Mouse (Mus musculus): ENCODE data around the gene Ovca2. TPM values are rescaled to one million over a fixed set of nuclear protein-coding genes. Genes with fewer than 3 reads are reported as not detected.

The Ovca2 gene
- polyA plus RNA-seq, 1 experiment from 2014 or later = 14.4 TPM

DNA sequence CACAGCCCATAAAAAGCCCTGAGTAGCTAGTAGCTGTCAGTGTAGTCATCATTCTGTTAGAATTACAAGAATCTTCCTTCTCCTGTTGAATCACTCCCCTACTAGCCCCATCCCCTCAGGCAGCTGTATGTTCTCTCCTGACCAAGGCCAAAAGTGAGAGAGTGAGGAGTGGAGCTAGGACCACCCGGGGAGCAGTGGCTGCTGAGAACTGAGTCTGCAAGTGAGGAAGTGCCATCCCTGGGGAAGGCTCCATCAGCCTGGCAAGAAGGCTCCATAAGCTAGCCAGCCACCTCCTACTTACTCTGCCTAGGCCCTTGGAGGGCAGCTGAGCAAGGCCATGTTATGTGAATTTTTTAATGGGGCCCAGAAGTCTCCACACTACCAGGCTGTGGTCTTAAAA is 36.7 kb downstream of the Ovca2 start:
- no peak overlapping the region for H3K4me3 ChIP-seq (ENCODE audit: low read length)
- H3K4me2 ChIP-seq (ENCODE audit: low read length) = no peak overlapping the region
- no peak for ATAC-seq
- H3K4me1 ChIP-seq (ENCODE audit: control insufficient read depth, insufficient read depth, low read depth, low read length) = peaks cover 4% of the 10 kb centered on the region
- H3K27me3 ChIP-seq (replicated peaks; ENCODE audit: control insufficient read depth, insufficient read depth, low read length) = no peaks in the 10 kb centered on the region
- no peak overlapping the region for H3K9ac ChIP-seq (ENCODE audit: low read depth, low read length)
- no peak overlapping the region for H3K27ac ChIP-seq (ENCODE audit: low read depth, low read length)
- H3K9me3 ChIP-seq (ENCODE audit: control insufficient read depth, low read length) = no peaks in the 10 kb centered on the region
- 50% methylated on average over 1 of the region's 1 CpGs for WGBS
- H3K36me3 ChIP-seq (ENCODE audit: control insufficient read depth, insufficient read depth, low read length) = peaks cover 9% of the 10 kb centered on the region; the same call in 1 of the 2 replicates

DNA sequence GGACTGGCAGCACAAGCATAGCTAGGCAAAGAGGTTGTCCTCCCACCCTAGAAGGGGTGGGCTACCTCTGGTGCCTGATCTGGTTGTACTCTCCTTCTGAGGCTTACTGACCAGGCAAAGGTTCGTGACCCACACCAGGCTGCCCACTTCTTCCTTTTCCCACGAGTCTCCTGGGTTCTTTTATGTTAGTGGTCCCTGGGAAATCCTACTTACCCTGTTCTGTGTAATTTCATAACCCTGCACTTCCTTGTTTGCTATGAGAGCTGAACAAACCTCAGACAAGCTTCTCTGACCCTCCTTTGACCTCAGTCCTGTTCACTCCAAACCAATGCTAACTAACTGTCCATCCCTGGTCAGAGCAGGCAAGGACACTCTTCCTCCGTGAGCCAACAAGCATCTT is 37.6 kb downstream of the Ovca2 start:
- Histone ChIP-seq H3K4me2 (ENCODE audit: low read length) (no peak overlapping the region), H3K4me1 (ENCODE audit: control insufficient read depth, insufficient read depth, low read depth, low read length) (0 out of 2 replicates have a peak, but pooled peaks cover 2% of the 10 kb centered on the region), H3K4me3 (ENCODE audit: low read length) (no peak overlapping the region), H3K27me3 (replicated peaks; ENCODE audit: control insufficient read depth, insufficient read depth, low read length) (no peaks in the 10 kb centered on the region), H3K9ac (ENCODE audit: low read depth, low read length) (no peak overlapping the region), H3K9me3 (ENCODE audit: control insufficient read depth, low read length) (no peaks in the 10 kb centered on the region), H3K36me3 (ENCODE audit: control insufficient read depth, insufficient read depth, low read length) (peaks cover 9% of the 10 kb centered on the region; the same call in 1 of the 2 replicates), H3K27ac (ENCODE audit: low read depth, low read length) (no peak overlapping the region)
- WGBS = 89% methylated on average over 3 of the region's 3 CpGs
- no peak for ATAC-seq

DNA sequence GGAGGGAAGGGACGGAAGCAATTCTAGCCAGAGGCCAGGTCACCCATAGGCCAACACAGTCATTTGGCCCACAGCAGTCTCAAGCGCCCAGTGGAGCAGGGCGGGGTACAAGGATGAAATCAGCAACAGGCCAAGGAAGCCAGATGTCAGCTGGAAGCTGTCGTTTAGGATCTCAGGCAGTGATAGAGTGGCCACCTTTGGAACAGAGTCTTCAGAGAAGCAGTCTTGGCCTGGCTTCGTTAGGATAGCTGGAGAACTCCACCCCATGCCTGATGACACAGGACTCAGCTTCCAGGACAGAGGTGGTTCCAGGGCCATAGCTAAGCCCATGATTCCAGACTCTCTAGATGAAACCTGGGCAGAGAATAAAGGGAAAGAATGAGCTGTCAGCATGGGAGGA is 38.2 kb downstream of the Ovca2 start:
- no peak overlapping the region for H3K4me2 ChIP-seq (ENCODE audit: low read length)
- no peak for ATAC-seq
- no peak overlapping the region for H3K9ac ChIP-seq (ENCODE audit: low read depth, low read length)
- WGBS = 85% methylated on average over 5 of the region's 5 CpGs
- H3K4me3 ChIP-seq (ENCODE audit: low read length) = no peak overlapping the region
- 0 out of 2 replicates have a peak, but pooled peaks cover 2% of the 10 kb centered on the region for H3K4me1 ChIP-seq (ENCODE audit: control insufficient read depth, insufficient read depth, low read depth, low read length)
- no peaks in the 10 kb centered on the region for H3K9me3 ChIP-seq (ENCODE audit: control insufficient read depth, low read length)
- no peaks in the 10 kb centered on the region for H3K27me3 ChIP-seq (replicated peaks; ENCODE audit: control insufficient read depth, insufficient read depth, low read length)
- H3K27ac ChIP-seq (ENCODE audit: low read depth, low read length) = no peak overlapping the region
- peaks cover 9% of the 10 kb centered on the region; the same call in 1 of the 2 replicates for H3K36me3 ChIP-seq (ENCODE audit: control insufficient read depth, insufficient read depth, low read length)

DNA sequence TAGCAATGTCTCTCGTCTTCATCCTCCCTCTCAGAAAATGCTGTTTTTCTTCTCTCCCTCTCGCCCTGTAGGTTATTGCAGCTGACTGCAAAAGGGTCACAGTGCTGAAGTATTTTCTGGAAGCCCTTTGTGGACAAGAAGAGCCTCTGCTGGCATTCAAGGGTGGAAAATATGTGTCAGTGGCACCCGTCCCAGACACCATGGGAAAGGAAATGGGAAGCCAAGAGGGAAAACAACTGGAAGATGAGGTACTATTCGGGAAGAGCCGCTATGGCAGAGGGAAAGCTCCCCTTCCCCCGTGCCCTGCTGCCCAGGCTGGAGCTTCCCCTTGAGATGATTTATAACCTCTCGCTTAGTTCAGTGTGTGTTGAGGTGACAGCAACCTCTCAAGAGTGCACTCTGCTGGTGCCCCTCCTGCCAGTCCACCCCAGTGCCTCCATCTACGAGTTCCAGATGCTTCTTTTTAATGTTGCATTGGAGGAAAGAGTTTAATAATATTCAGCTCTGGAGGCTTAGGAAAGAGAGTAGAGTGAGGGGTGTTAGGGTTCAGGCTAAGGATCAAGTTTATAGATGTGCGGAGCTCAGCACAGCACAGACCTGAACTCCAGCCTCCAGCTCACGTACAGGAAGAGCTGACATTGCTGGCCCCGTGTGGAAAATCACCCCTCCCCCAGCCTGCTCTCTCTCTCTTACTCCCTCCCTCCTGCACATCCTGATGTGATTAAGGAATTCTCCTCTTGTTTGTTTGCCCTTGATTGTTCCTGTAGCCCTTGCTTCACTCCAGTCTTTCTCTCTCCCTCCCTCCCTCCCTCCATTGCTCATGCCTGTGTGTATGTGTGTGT is 39.3 kb downstream of the Ovca2 start:
- Histone ChIP-seq H3K27ac (ENCODE audit: low read depth, low read length) (no peak overlapping the region), H3K4me3 (ENCODE audit: low read length) (no peak overlapping the region), H3K9ac (ENCODE audit: low read depth, low read length) (no peak overlapping the region), H3K27me3 (replicated peaks; ENCODE audit: control insufficient read depth, insufficient read depth, low read length) (no peaks in the 10 kb centered on the region), H3K9me3 (ENCODE audit: control insufficient read depth, low read length) (no peaks in the 10 kb centered on the region), H3K4me1 (ENCODE audit: control insufficient read depth, insufficient read depth, low read depth, low read length) (peaks cover 13% of the 10 kb centered on the region), H3K4me2 (ENCODE audit: low read length) (no peak overlapping the region), H3K36me3 (ENCODE audit: control insufficient read depth, insufficient read depth, low read length) (peaks cover 7% of the 10 kb centered on the region; the same call in 1 of the 2 replicates)
- 0 out of 2 replicates have a peak, but pooled peaks have one; percentile 42 for ATAC-seq
- 49% methylated on average over 11 of the region's 11 CpGs for WGBS

DNA sequence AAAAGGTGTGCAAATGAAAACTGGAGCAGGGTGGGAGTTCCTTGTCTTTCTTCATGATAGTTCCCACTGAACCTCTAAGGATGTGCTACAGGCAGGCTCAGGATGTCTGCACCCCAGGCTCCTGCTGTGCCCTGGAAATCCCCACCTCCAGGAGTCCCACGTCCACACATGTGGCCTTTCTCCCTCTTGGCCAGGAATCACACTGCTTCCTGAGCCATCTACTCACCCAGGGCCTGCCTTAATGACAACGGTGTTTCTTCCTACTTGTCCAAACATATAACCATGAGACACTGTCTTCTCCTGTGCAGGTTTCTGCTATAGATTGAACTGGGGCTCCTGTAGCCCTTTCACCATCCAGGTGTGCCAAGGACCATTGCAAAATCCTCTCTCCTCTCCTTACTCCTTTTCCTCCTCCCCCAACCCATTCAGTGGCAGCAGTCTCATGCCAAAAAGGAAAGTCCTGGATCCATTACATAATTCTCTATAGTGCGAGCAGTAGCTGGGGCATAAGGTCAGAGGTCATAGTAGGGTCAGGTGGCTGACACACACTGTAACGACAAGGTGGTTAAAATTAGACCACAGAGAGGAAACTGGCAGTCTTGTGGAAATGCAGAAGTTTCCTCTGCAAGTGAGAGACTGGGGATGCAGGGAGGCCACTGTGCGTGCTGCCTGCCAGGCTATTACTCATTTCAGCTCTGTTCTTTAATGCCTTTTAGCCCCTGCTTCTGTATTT is 41.8 kb downstream of the Ovca2 start:
- no peak for ATAC-seq
- Histone ChIP-seq H3K36me3 (ENCODE audit: control insufficient read depth, insufficient read depth, low read length) (no peaks in the 10 kb centered on the region), H3K4me2 (ENCODE audit: low read length) (no peak overlapping the region), H3K4me1 (ENCODE audit: control insufficient read depth, insufficient read depth, low read depth, low read length) (peaks cover 31% of the 10 kb centered on the region), H3K27me3 (replicated peaks; ENCODE audit: control insufficient read depth, insufficient read depth, low read length) (no peaks in the 10 kb centered on the region), H3K4me3 (ENCODE audit: low read length) (no peak overlapping the region), H3K9ac (ENCODE audit: low read depth, low read length) (no peak overlapping the region), H3K27ac (ENCODE audit: low read depth, low read length) (no peak overlapping the region), H3K9me3 (ENCODE audit: control insufficient read depth, low read length) (no peaks in the 10 kb centered on the region)
- WGBS = 64% methylated on average over 5 of the region's 5 CpGs

DNA sequence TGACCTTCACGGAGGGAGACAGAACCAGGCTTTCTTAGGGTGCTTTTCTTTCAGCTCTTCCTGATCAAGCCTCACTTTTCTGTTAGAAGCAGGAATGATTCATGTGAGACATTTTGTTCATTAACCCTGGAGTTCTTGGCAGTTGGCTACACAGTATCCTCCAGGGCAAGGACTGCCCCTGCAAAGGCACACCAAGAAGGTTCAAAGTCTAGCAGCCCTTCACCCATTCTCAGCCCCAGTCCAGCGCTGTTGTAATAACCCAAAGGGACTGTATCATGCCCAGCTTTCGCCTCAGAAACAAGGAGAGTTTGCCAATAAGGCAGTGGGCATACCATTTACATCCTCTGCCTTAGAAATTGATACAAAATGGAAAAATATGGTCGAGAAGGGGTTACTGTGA is 43.3 kb downstream of the Ovca2 start:
- no peaks in the 10 kb centered on the region for H3K9me3 ChIP-seq (ENCODE audit: control insufficient read depth, low read length)
- H3K27me3 ChIP-seq (replicated peaks; ENCODE audit: control insufficient read depth, insufficient read depth, low read length) = no peaks in the 10 kb centered on the region
- no peak for ATAC-seq
- H3K36me3 ChIP-seq (ENCODE audit: control insufficient read depth, insufficient read depth, low read length) = no peaks in the 10 kb centered on the region
- no peak overlapping the region for H3K9ac ChIP-seq (ENCODE audit: low read depth, low read length)
- H3K4me1 ChIP-seq (ENCODE audit: control insufficient read depth, insufficient read depth, low read depth, low read length) = peaks cover 31% of the 10 kb centered on the region
- H3K27ac ChIP-seq (ENCODE audit: low read depth, low read length) = no peak overlapping the region
- WGBS = 92% methylated on average over 4 of the region's 4 CpGs
- no peak overlapping the region for H3K4me3 ChIP-seq (ENCODE audit: low read length)
- no peak overlapping the region for H3K4me2 ChIP-seq (ENCODE audit: low read length)

DNA sequence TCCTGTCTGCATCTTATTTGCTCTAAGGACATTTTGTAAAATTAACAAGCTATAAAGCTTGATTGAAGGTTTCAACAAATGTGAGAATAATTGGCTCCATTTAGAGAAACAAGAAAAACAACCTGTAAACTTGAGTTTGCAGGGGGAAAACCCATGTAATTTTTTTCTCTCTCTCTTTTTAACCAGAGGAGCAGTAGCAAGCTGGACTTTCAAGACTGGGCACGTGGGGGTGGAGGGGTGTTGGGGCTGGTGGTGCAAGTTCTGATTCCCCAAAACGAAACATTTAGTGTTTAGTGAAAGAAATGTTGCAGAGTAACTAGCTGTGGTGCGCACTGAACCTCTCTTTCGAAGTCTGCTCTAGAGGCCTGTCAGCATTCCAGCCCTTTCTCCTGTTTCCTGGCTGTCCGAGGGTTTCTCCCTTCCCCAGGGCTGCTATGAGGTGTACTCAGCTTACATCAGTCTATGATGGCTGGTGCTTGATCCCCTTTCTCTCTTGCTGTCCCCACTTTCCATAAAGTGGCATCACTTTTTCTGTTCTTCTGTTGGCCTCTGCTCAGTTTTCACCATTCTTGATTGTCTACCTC is 44.1 kb downstream of the Ovca2 start:
- no peaks in the 10 kb centered on the region for H3K36me3 ChIP-seq (ENCODE audit: control insufficient read depth, insufficient read depth, low read length)
- 73% methylated on average over 5 of the region's 5 CpGs for WGBS
- H3K4me3 ChIP-seq (ENCODE audit: low read length) = no peak overlapping the region
- H3K4me1 ChIP-seq (ENCODE audit: control insufficient read depth, insufficient read depth, low read depth, low read length) = peaks cover 31% of the 10 kb centered on the region
- peak overlapping the region; percentile 51; the same call in 1 of the 2 replicates for H3K27ac ChIP-seq (ENCODE audit: low read depth, low read length)
- no peak overlapping the region for H3K9ac ChIP-seq (ENCODE audit: low read depth, low read length)
- H3K9me3 ChIP-seq (ENCODE audit: control insufficient read depth, low read length) = no peaks in the 10 kb centered on the region
- H3K4me2 ChIP-seq (ENCODE audit: low read length) = no peak overlapping the region
- ATAC-seq = no peak
- H3K27me3 ChIP-seq (replicated peaks; ENCODE audit: control insufficient read depth, insufficient read depth, low read length) = no peaks in the 10 kb centered on the region

DNA sequence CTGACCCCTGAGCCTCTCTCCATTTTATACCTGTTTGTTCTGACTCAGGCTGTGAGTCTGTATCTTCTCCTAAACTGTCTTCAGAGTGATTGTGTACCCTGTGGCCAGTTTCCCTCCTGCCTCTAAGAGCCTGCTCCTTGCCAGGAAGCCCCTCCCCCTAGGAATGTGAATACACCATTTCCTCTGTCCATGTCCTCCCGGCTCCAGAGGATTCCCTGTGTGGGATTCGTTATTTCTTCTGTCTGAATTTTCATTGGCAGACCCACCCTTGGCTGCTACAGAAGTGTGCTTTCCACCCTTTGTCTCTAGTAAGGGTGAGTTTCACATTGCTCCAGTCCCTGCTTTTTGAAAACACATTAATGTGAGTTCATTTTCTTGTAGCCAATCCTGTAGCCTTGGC is 44.7 kb downstream of the Ovca2 start:
- Histone ChIP-seq H3K27ac (ENCODE audit: low read depth, low read length) (peak overlapping the region; percentile 51; the same call in 1 of the 2 replicates), H3K36me3 (ENCODE audit: control insufficient read depth, insufficient read depth, low read length) (no peaks in the 10 kb centered on the region), H3K27me3 (replicated peaks; ENCODE audit: control insufficient read depth, insufficient read depth, low read length) (no peaks in the 10 kb centered on the region), H3K4me2 (ENCODE audit: low read length) (no peak overlapping the region), H3K9ac (ENCODE audit: low read depth, low read length) (no peak overlapping the region), H3K4me3 (ENCODE audit: low read length) (no peak overlapping the region), H3K9me3 (ENCODE audit: control insufficient read depth, low read length) (no peaks in the 10 kb centered on the region), H3K4me1 (ENCODE audit: control insufficient read depth, insufficient read depth, low read depth, low read length) (peaks cover 31% of the 10 kb centered on the region)
- peak; percentile 69 for ATAC-seq
- WGBS = 0% methylated on average over 2 of the region's 2 CpGs

DNA sequence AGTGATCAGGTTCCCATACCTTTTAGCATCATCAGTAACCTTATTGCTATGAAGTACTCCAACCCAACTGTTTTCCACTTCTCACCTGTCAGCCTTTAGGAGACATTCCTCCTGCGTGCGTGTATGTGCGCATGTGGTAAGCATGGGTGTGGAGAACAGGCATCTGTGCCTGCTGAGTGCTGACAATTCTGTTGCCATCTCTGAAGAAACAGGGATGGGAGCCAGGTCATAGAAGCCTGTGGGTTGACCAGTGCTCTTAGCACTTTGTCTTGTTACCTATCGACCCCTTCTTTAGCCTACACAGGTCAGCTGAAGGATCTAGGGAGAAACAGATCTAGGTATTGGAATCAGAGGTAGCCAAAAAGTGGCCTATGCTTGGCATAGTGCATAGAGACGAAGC is 45.2 kb downstream of the Ovca2 start:
- Histone ChIP-seq H3K9ac (ENCODE audit: low read depth, low read length) (no peak overlapping the region), H3K4me2 (ENCODE audit: low read length) (no peak overlapping the region)
- ATAC-seq = no peak

More for the DNA sequence above, 45.2 kb downstream of the Ovca2 start:
- peak overlapping the region; percentile 51; the same call in 1 of the 2 replicates for H3K27ac ChIP-seq (ENCODE audit: low read depth, low read length)
- WGBS = 84% methylated on average over 5 of the region's 5 CpGs
- H3K27me3 ChIP-seq (replicated peaks; ENCODE audit: control insufficient read depth, insufficient read depth, low read length) = no peaks in the 10 kb centered on the region
- no peaks in the 10 kb centered on the region for H3K36me3 ChIP-seq (ENCODE audit: control insufficient read depth, insufficient read depth, low read length)
- peaks cover 29% of the 10 kb centered on the region for H3K4me1 ChIP-seq (ENCODE audit: control insufficient read depth, insufficient read depth, low read depth, low read length)
- H3K4me3 ChIP-seq (ENCODE audit: low read length) = no peak overlapping the region
- no peaks in the 10 kb centered on the region for H3K9me3 ChIP-seq (ENCODE audit: control insufficient read depth, low read length)
